Mouse (Mus musculus) heart, adult 11 months (tissue): ENCODE measurements at regions not wholly inside any gene's neighbourhood (a gene's known extent, or its start where the extent isn't known, plus 50 kb on each side); places are given as distances from the start of the nearest gene placed in this dataset.

Experiments
- DNase-seq: peaks from one replicate; pipeline ENCODE4 v3.0.0; 2022

DNA sequence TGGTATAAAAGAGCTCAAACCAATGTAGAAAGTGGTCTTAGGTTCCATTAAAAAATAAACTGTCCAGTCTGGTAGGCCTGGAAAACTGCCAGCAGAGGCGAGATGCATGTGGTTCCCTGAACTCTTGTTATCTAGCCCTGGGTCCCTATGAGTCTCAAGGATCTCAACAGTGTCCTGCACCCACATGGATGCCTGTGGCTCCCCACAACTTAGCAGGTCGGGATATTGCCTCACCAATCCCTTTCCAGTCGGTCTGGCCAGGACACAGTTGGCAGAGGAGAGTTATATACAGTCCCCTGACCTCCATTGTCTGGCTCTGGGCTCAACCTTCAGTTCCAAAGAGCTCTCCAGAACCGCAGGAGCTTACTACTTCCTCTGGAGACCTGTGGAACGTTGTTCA lies 456.8 kb upstream of the 4921530L21Rik start:
- peak; percentile 70 for DNase-seq

- no peak for DNase-seq
Observed at GRCm38 (mm10) chr14:95434250-95434649, 446.8 kb upstream of the 4921530L21Rik start.
